Mouse (Mus musculus): ENCODE data around the gene Vac14.

Gene Vac14

GRCm38 (mm10) chr8:110717131-110717530 is 98.7 kb downstream of the Vac14 start:
- no peak for DNase-seq (ENCODE audit: low read depth)

GRCm38 (mm10) chr8:110718209-110718968 is 100.0 kb downstream of the Vac14 start:
- no peak for DNase-seq (ENCODE audit: low read depth)

- no peak for DNase-seq (ENCODE audit: low read depth)
Observed at GRCm38 (mm10) chr8:110718969-110719670, 100.7 kb downstream of the Vac14 start.

GRCm38 (mm10) chr8:110719898-110720653 is 101.7 kb downstream of the Vac14 start:
- no peak for DNase-seq (ENCODE audit: low read depth)

GRCm38 (mm10) chr8:110720685-110721598 is 102.6 kb downstream of the Vac14 start, which contains the start of gene Mtss1l:
TSS of gene Mtss1l (plus strand) at chr8:110721476.
- DNase-seq (ENCODE audit: low read depth) = no peak

GRCm38 (mm10) chr8:110721606-110722413 is 103.4 kb downstream of the Vac14 start:
- DNase-seq (ENCODE audit: low read depth) = no peak

GRCm38 (mm10) chr8:110722414-110723011 is 104.1 kb downstream of the Vac14 start:
- DNase-seq (ENCODE audit: low read depth) = no peak

GRCm38 (mm10) chr8:110724493-110724892 is 106.1 kb downstream of the Vac14 start:
- DNase-seq (ENCODE audit: low read depth) = no peak

- DNase-seq (ENCODE audit: low read depth) = no peak
Observed at GRCm38 (mm10) chr8:110725084-110725838, 106.9 kb downstream of the Vac14 start.

GRCm38 (mm10) chr8:110726893-110727292 is 108.5 kb downstream of the Vac14 start:
- DNase-seq (ENCODE audit: low read depth) = peak; percentile 58

- DNase-seq (ENCODE audit: low read depth) = no peak
Observed at GRCm38 (mm10) chr8:110731346-110731859, 113.0 kb downstream of the Vac14 start.

GRCm38 (mm10) chr8:110733036-110733435 is 114.7 kb downstream of the Vac14 start:
- no peak for DNase-seq (ENCODE audit: low read depth)

- no peak for DNase-seq (ENCODE audit: low read depth)
Observed at GRCm38 (mm10) chr8:110738591-110739195, 120.3 kb downstream of the Vac14 start.

- no peak for DNase-seq (ENCODE audit: low read depth)
Observed at GRCm38 (mm10) chr8:110740629-110741175, 122.3 kb downstream of the Vac14 start.

- DNase-seq (ENCODE audit: low read depth) = no peak
Observed at GRCm38 (mm10) chr8:110741816-110742451, 123.5 kb downstream of the Vac14 start.

GRCm38 (mm10) chr8:110742452-110742818 is 124.0 kb downstream of the Vac14 start:
- no peak for DNase-seq (ENCODE audit: low read depth)

GRCm38 (mm10) chr8:110745162-110745561 is 126.8 kb downstream of the Vac14 start:
- DNase-seq (ENCODE audit: low read depth) = no peak

GRCm38 (mm10) chr8:110746661-110747060 is 128.3 kb downstream of the Vac14 start:
- no peak for DNase-seq (ENCODE audit: low read depth)
